Mouse (Mus musculus) hindbrain, embryonic 12.5 days (tissue): ENCODE results near the gene Rock2. TPM values are rescaled to one million over a fixed set of nuclear protein-coding genes. Genes with fewer than 3 reads are reported as not detected.
"Not testable (repeated sequence)": the region's sequence is repeated elsewhere in the genome, so short reads cannot be mapped to it uniquely, and the experiment has no call there.

Experiments used
- ATAC-seq: fragments of 200-750 bp; cut with Nextera tagmentation; 2 replicates; pipeline ENCODE4 v1.8.0; 2017; ENCODE audit warnings: moderate TSS enrichment; ENCODE audit not compliant: low FRiP score
- H3K27ac ChIP-seq: fragments of 300-500 bp; sonication (generic); 2 replicates; pipeline ENCODE4 v1.5.1; 2016; ENCODE audit warnings: mild to moderate bottlenecking
- H3K27me3 ChIP-seq: fragments of 300-500 bp; sonication (generic); 2 replicates; pipeline ENCODE4 v1.6.1; 2016; ENCODE audit warnings: mild to moderate bottlenecking
- H3K36me3 ChIP-seq: fragments of 300-500 bp; sonication (generic); 2 replicates; pipeline ENCODE4 v1.6.1; 2016; ENCODE audit warnings: mild to moderate bottlenecking
- H3K4me1 ChIP-seq: fragments of 300-500 bp; sonication (generic); 2 replicates; pipeline ENCODE4 v1.6.1; 2016
- H3K4me2 ChIP-seq: fragments of 300-500 bp; sonication (generic); replicated peaks from 2 replicates; pipeline ENCODE4 v1.6.1; 2016; ENCODE audit warnings: mild to moderate bottlenecking
- H3K4me3 ChIP-seq: fragments of 300-500 bp; sonication (generic); 2 replicates; pipeline ENCODE4 v1.5.1; 2016; ENCODE audit warnings: mild to moderate bottlenecking
- H3K9ac ChIP-seq: fragments of 300-500 bp; sonication (generic); 2 replicates; pipeline ENCODE4 v1.6.1; 2016; ENCODE audit warnings: mild to moderate bottlenecking, moderate library complexity
- H3K9me3 ChIP-seq: fragments of 300-500 bp; sonication (generic); replicated peaks from 2 replicates; pipeline ENCODE4 v1.6.1; 2016; ENCODE audit warnings: mild to moderate bottlenecking
- WGBS: fragments of 180-500 bp; shearing (Covaris S2); methylation state at CpG from one replicate; pipeline ENCODE4 v1.1.7; 2016; 5-methylcytosine and 5-hydroxymethylcytosine counted together
- polyA plus RNA-seq: library from polyadenylated mRNA; unstranded; fragments of >200 nt; fragmentation: Nextera tagmentation; extraction: Ambion mirVana; gene quantifications from 2 replicates; pipeline ENCODE4 v1.2.1, GENCODE M21; 2016

Rock2 gene
- polyA plus RNA-seq, 1 experiment from 2014 or later: 25.6 TPM

- H3K4me1 ChIP-seq: no peaks in the 10 kb centered on the region
- ATAC-seq: no peak
- H3K4me3 ChIP-seq: no peak overlapping the region
- no peaks in the 10 kb centered on the region for H3K36me3 ChIP-seq
- H3K9me3 ChIP-seq: 0 out of 2 replicates have a peak, but pooled peaks cover 2% of the 10 kb centered on the region
- H3K27me3 ChIP-seq: no peaks in the 10 kb centered on the region
- no peak overlapping the region for H3K27ac ChIP-seq
- no peak overlapping the region for H3K4me2 ChIP-seq
- H3K9ac ChIP-seq: no peak overlapping the region
- WGBS: 28% methylated on average over 4 of the region's 4 CpGs
These were observed 123.8 kb downstream of the Rock2 start for GRCm38 (mm10) chr12:17018468-17018867.

DNA sequence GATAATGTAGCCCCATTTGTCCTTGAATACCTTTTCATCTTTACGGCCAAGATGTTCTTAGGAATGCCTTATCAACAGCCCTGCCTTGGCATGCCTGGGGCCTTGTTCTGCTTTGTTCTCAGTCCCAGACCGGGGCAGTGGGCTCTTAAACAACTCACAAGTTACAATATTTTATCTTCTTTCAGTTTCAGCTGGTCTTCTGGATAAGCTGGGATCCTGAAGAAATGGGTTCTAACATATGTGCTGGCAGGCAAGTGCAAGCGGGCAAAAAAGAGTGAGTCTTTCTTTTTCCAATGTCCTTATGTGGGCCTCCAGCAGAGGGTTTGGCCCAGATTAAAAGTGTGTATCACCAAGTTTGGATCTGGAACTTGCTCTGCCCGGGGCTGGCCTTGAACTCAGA is 126.4 kb downstream of the Rock2 start:
- H3K9ac ChIP-seq, H3K27ac ChIP-seq, H3K4me3 ChIP-seq, H3K4me1 ChIP-seq, ATAC-seq, H3K36me3 ChIP-seq, H3K9me3 ChIP-seq, H3K27me3 ChIP-seq, H3K4me2 ChIP-seq: not testable (repeated sequence)
- WGBS: 89% methylated on average over 4 of the region's 4 CpGs

- Histone ChIP-seq H3K9ac (no peak overlapping the region), H3K36me3 (no peaks in the 10 kb centered on the region), H3K9me3 (0 out of 2 replicates have a peak, but pooled peaks cover 3% of the 10 kb centered on the region), H3K4me2 (no peak overlapping the region), H3K27ac (no peak overlapping the region), H3K27me3 (no peaks in the 10 kb centered on the region), H3K4me1 (no peaks in the 10 kb centered on the region), H3K4me3 (no peak overlapping the region)
- WGBS: 82% methylated on average over 4 of the region's 4 CpGs
- no peak for ATAC-seq
These were observed 127.5 kb downstream of the Rock2 start for GRCm38 (mm10) chr12:17022145-17022544.

DNA sequence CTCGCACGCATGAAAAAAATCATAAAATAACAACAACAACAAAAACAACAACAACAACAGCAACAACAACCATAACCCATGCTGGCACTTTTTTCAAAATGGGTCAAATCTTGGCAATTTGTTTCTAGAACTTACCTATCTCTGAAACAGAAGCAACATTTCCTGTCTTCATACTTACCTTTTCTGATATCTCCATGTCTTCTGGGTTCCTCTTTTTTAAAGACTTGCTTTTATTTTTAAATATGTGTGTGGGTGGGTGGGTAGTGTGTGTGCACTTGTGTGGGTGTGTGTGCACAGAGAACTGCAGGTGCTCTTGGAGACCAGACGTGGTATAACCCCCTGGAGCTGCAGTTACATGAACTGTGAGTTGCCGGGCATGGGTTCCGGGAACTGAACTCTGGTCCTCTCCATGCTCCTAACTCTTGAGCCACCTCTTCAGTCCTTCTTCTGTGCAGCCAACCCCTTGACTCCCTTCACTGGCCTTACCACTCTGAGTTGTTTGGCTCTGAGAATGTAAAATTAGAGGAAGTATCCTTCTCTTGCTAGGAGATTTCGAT is 129.9 kb downstream of the Rock2 start:
- H3K27ac ChIP-seq: no peak overlapping the region
- H3K9ac ChIP-seq: no peak overlapping the region
- H3K4me3 ChIP-seq: no peak overlapping the region
- no peaks in the 10 kb centered on the region for H3K27me3 ChIP-seq
- H3K36me3 ChIP-seq: no peaks in the 10 kb centered on the region
- no peak overlapping the region for H3K4me2 ChIP-seq
- no peaks in the 10 kb centered on the region for H3K4me1 ChIP-seq
- 92% methylated on average over 6 of the region's 6 CpGs for WGBS
- 0 out of 2 replicates have a peak, but pooled peaks cover 6% of the 10 kb centered on the region for H3K9me3 ChIP-seq
- ATAC-seq: no peak

- H3K4me2 ChIP-seq: no peak overlapping the region
- no peaks in the 10 kb centered on the region for H3K36me3 ChIP-seq
- H3K4me3 ChIP-seq: no peak overlapping the region
- no peak overlapping the region for H3K9ac ChIP-seq
- H3K9me3 ChIP-seq: 0 out of 2 replicates have a peak, but pooled peaks cover 3% of the 10 kb centered on the region
- no peak overlapping the region for H3K27ac ChIP-seq
- ATAC-seq: peak; percentile 59; the same call in 1 of the 2 replicates
- H3K4me1 ChIP-seq: peaks cover 2% of the 10 kb centered on the region
- WGBS: 45% methylated on average over 13 of the region's 13 CpGs
- H3K27me3 ChIP-seq: no peaks in the 10 kb centered on the region
These were observed 138.2 kb downstream of the Rock2 start for GRCm38 (mm10) chr12:17032694-17033463.

GRCm38 (mm10) chr12:17033464-17033841 is 138.8 kb downstream of the Rock2 start:
- ATAC-seq: 0 out of 2 replicates have a peak, but pooled peaks have one; percentile 21
- Histone ChIP-seq H3K27ac (no peak overlapping the region), H3K27me3 (no peaks in the 10 kb centered on the region), H3K4me1 (peaks cover 2% of the 10 kb centered on the region), H3K4me2 (no peak overlapping the region), H3K4me3 (no peak overlapping the region), H3K36me3 (no peaks in the 10 kb centered on the region), H3K9me3 (0 out of 2 replicates have a peak, but pooled peaks cover 3% of the 10 kb centered on the region), H3K9ac (no peak overlapping the region)
- WGBS: 76% methylated on average over 9 of the region's 9 CpGs

- WGBS: 80% methylated on average over 5 of the region's 5 CpGs
- Histone ChIP-seq H3K4me1 (peaks cover 2% of the 10 kb centered on the region), H3K27me3 (no peaks in the 10 kb centered on the region), H3K9me3 (no peaks in the 10 kb centered on the region), H3K27ac (no peak overlapping the region), H3K4me3 (no peak overlapping the region), H3K9ac (no peak overlapping the region), H3K4me2 (no peak overlapping the region), H3K36me3 (no peaks in the 10 kb centered on the region)
- no peak for ATAC-seq
These were observed 140.0 kb downstream of the Rock2 start for GRCm38 (mm10) chr12:17034671-17035070.

DNA sequence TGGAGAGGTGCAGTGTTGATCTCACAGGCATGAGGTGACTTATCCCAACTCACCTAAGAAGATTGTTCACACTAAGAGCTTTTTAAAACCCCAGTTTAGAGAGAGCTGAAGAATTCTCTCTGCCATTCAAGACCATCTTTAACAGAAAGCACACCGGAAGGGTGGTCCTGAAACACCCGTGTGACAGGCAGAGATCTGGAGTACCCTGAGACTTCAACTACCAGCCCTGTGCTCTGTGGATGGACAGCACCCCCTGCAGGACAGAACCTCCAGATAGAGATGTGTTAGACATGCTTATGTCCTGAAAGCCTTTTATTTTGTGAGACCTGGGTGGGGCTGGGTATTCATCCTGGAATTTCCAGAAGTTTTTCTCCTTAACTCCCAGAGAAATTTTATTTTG is 140.4 kb downstream of the Rock2 start:
- H3K9ac ChIP-seq: no peak overlapping the region
- no peak for ATAC-seq
- no peaks in the 10 kb centered on the region for H3K9me3 ChIP-seq
- no peak overlapping the region for H3K4me3 ChIP-seq
- H3K27ac ChIP-seq: no peak overlapping the region
- 64% methylated on average over 2 of the region's 2 CpGs for WGBS
- no peaks in the 10 kb centered on the region for H3K27me3 ChIP-seq
- H3K4me1 ChIP-seq: peaks cover 2% of the 10 kb centered on the region
- H3K36me3 ChIP-seq: no peaks in the 10 kb centered on the region
- no peak overlapping the region for H3K4me2 ChIP-seq

GRCm38 (mm10) chr12:17036532-17036931 is 141.8 kb downstream of the Rock2 start:
- 54% methylated on average over 9 of the region's 9 CpGs for WGBS
- no peak overlapping the region for H3K4me3 ChIP-seq
- H3K27ac ChIP-seq: no peak overlapping the region
- ATAC-seq: no peak
- H3K9me3 ChIP-seq: no peaks in the 10 kb centered on the region
- no peak overlapping the region for H3K9ac ChIP-seq
- H3K27me3 ChIP-seq: no peaks in the 10 kb centered on the region
- H3K36me3 ChIP-seq: no peaks in the 10 kb centered on the region
- peaks cover 2% of the 10 kb centered on the region for H3K4me1 ChIP-seq
- H3K4me2 ChIP-seq: no peak overlapping the region

DNA sequence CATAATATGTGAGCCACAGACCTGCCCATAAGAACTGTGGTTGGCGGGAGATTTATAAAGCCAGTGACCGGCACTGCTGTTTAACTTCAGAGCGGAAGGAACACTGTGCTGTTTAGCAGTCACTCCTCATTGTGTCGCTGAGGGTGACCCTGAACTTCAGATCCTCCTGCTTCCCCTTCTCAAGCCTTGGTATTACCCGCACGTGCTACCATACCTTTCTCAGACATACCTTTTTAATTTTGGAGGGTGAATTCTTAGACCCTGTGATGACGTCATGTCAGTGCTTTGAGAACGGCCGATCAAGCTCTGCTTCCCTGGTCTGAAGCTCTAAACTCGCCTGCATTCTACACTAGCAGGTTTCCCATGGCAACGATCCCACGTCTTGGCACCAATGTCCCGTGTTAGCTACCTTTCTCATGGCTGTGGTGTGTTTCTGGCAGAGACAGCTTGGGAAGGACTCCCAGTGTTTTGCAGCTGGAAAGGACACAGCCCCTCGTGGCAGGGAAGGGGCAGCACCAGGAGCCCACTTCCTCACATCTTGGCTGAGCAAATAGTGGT is 142.4 kb downstream of the Rock2 start:
- H3K9me3 ChIP-seq: no peaks in the 10 kb centered on the region
- no peak overlapping the region for H3K27ac ChIP-seq
- WGBS: 65% methylated on average over 14 of the region's 14 CpGs
- no peak overlapping the region for H3K4me3 ChIP-seq
- no peak for ATAC-seq
- H3K36me3 ChIP-seq: no peaks in the 10 kb centered on the region
- H3K4me2 ChIP-seq: no peak overlapping the region
- H3K9ac ChIP-seq: no peak overlapping the region
- H3K27me3 ChIP-seq: no peaks in the 10 kb centered on the region
- H3K4me1 ChIP-seq: peaks cover 2% of the 10 kb centered on the region
